Mouse (Mus musculus) forebrain, embryonic 16.5 days (tissue): Measurements from ENCODE around the gene Tmem184b. TPM values are rescaled to one million over a fixed set of nuclear protein-coding genes. Genes with fewer than 3 reads are reported as not detected.
A peak's percentile ranks its signal among the peaks of the same experiment; 100 is the strongest.

Source experiments
- ATAC-seq: fragments of 200-750 bp; cut with Nextera tagmentation; 2 replicates; pipeline ENCODE4 v1.8.0; 2017; ENCODE audit warnings: mild to moderate bottlenecking, moderate library complexity
- H3K27ac ChIP-seq: fragments of 300-500 bp; sonication (generic); 2 replicates; pipeline ENCODE4 v1.5.1; 2014; ENCODE audit warnings: low read length, control low read depth
- H3K27me3 ChIP-seq: fragments of 300-500 bp; sonication (generic); replicated peaks from 2 replicates; pipeline ENCODE4 v1.6.1; 2014; ENCODE audit warnings: low read length; ENCODE audit not compliant: control insufficient read depth, insufficient read depth
- H3K36me3 ChIP-seq: fragments of 300-500 bp; sonication (generic); 2 replicates; pipeline ENCODE4 v1.6.1; 2014; ENCODE audit not compliant: control insufficient read depth, insufficient read depth
- H3K4me1 ChIP-seq: fragments of 300-500 bp; sonication (generic); replicated peaks from 2 replicates; pipeline ENCODE4 v1.6.1; 2014; ENCODE audit warnings: low read length; ENCODE audit not compliant: control insufficient read depth, insufficient read depth
- H3K4me2 ChIP-seq: fragments of 300-500 bp; sonication (generic); 2 replicates; pipeline ENCODE4 v1.6.1; 2014; ENCODE audit warnings: mild to moderate bottlenecking, low read length, control low read depth
- H3K4me3 ChIP-seq: fragments of 300-500 bp; sonication (generic); replicated peaks from 2 replicates; pipeline ENCODE4 v1.5.1; 2014; ENCODE audit warnings: mild to moderate bottlenecking, low read length, control low read depth
- H3K9ac ChIP-seq: fragments of 300-500 bp; sonication (generic); replicated peaks from 2 replicates; pipeline ENCODE4 v1.6.1; 2014; ENCODE audit warnings: low read depth, low read length, control low read depth
- H3K9me3 ChIP-seq: fragments of 300-500 bp; sonication (generic); 2 replicates; pipeline ENCODE4 v1.6.1; 2016; ENCODE audit warnings: low read length; ENCODE audit not compliant: control insufficient read depth
- WGBS: fragments of 180-500 bp; shearing (Covaris S2); extraction: QIAGEN DNeasy Blood & Tissue Kit; methylation state at CpG from one replicate; pipeline ENCODE4 v1.1.7; 2014; 5-methylcytosine and 5-hydroxymethylcytosine counted together
- polyA plus RNA-seq: library from polyadenylated mRNA; unstranded; fragments of >200 nt; fragmentation: Nextera tagmentation; extraction: Ambion mirVana; gene quantifications from 2 replicates; pipeline ENCODE4 v1.2.1, GENCODE M21; 2015

The Tmem184b gene
- polyA plus RNA-seq, 1 experiment from 2014 or later: 43.4 TPM

DNA sequence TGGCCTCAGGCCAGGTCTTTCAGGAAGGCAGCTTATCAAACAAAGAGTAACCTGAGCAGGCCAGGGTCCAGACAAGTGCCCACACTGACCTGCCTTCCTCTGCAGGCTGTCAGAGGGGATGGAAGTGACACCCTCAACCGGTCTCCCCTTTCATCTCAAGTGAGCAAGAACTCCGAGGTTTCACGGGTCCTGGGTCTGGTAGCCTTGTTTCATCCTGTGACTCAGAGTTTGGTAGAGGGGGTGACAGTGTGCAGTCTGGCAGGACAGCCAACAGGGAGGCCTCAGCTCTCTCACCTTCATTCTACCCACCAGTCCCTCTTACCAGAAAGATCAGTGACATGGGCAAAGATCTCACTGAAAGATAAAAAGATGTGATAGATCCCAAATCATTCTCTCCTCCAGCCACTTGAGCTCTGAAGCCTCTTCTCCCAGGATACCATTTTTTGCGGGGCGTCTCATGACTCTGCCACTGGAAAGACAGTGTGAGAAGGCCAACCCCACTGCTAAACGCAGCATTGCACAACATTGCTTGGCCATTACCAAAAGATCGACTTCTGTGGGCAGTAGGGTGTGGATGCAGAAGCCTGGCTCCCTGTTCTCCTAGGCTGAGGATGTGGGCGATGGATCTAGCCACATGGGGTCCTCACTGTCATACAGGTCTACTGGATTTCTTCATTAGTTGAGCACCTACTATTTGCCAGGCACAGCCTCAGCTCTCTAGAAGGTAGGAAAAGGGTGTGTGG lies 57.1 kb downstream of the Tmem184b start, which contains the start of gene Maff:
Maff (plus strand) TSS at position 571 of the 743 bp plus-strand sequence.
- no peak for ATAC-seq
- H3K4me3 ChIP-seq: peak within 1 kb of the TSS; percentile 76

DNA sequence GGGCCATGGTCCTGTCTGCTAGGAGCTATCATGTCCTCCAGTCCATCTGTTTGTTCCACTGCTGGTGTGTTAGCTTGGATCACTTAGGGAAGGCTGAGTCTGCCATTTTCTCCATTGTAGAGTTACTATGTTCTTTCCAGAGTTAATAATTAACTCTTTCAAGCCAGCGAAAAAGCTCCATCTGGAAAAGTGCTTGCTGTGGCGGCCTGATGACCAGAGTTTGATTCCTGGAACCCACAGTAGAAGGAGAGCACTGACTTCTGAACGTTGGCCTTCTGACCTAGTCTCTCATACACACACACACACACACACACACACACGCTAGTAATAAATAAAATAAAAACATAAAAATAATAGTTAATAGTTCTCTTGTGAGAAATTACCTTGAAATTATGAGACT lies 58.7 kb downstream of the Tmem184b start:
- Histone ChIP-seq H3K27ac (no peak overlapping the region), H3K4me2 (no peak overlapping the region), H3K36me3 (no peaks in the 10 kb centered on the region), H3K9ac (no peak overlapping the region), H3K4me1 (peaks cover 9% of the 10 kb centered on the region), H3K9me3 (no peaks in the 10 kb centered on the region), H3K27me3 (peaks cover 4% of the 10 kb centered on the region), H3K4me3 (no peak overlapping the region)
- no peak for ATAC-seq
- 81% methylated on average over 4 of the region's 4 CpGs for WGBS

More for the DNA sequence above, 57.1 kb downstream of the Tmem184b start, which contains the start of gene Maff:
- H3K27me3 ChIP-seq: peaks cover 6% of the 10 kb centered on the region
- 52% methylated on average over 8 of the region's 8 CpGs for WGBS
- peak within 1 kb of the TSS; percentile 71 for H3K9ac ChIP-seq
- H3K9me3 ChIP-seq: no peaks in the 10 kb centered on the region
- peaks cover 9% of the 10 kb centered on the region for H3K4me1 ChIP-seq
- no peaks in the 10 kb centered on the region for H3K36me3 ChIP-seq
- peak within 1 kb of the TSS; percentile 71 for H3K27ac ChIP-seq
- peak within 1 kb of the TSS; percentile 90 for H3K4me2 ChIP-seq

DNA sequence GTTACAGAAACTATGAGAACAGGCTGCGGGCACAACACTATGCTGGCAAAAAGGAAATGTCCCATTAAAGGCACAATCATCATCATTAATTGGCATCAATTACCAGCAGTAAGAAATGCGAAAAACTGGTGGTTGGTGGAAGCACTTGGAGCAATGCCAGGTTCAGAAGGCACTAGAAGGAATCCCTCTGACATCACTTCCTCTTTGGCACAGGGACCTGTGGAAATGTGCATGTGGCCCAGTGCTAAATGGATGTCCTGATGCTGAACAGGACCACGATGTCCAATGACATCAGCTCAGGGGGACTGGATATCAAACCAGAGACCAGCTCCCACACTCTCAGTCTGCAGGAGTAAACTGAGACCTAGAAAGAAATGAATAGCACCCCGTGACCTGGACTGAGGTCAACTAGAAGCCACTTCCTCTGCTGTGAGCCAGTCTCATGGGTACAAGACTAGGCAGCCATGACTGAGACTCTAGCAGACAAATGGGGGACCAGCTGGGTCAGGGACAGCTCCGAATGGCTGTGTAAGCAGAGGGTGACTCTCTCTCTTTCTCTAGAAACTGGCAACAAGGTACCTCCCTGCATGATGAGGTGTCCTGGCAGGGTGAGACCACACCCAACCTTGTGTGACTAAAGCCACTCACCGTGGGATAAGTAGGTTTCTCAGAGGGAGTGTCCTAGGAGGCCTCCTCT lies 60.6 kb downstream of the Tmem184b start:
- H3K4me2 ChIP-seq: no peak overlapping the region
- no peaks in the 10 kb centered on the region for H3K36me3 ChIP-seq
- no peak overlapping the region for H3K9ac ChIP-seq
- no peak for ATAC-seq
- no peak overlapping the region for H3K4me3 ChIP-seq
- no peaks in the 10 kb centered on the region for H3K27me3 ChIP-seq
- H3K4me1 ChIP-seq: peaks cover 2% of the 10 kb centered on the region; the same call in 1 of the 2 replicates
- no peaks in the 10 kb centered on the region for H3K9me3 ChIP-seq
- 70% methylated on average over 6 of the region's 6 CpGs for WGBS
- no peak overlapping the region for H3K27ac ChIP-seq

DNA sequence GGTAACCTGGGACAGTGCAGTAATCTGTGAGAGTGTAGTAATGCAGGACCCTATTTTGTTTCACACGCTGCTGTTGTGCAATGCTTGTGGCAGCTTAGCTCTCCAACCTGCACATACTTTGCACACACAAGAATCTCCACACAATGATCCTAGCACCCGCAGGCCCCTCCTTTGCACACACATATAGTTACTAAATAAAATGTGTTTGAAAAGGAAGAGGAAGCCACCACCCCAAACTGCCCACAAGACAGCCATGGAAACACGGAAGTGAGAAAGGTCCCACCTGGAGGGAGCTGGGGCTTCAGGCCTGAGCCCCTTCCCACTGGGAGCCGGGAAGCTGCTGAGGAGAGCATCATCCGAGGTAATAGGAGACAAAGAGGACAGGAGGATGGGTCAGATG lies 64.4 kb downstream of the Tmem184b start:
- Histone ChIP-seq H3K4me2 (no peak overlapping the region), H3K27me3 (no peaks in the 10 kb centered on the region), H3K36me3 (no peaks in the 10 kb centered on the region), H3K27ac (no peak overlapping the region), H3K4me3 (no peak overlapping the region), H3K9me3 (no peaks in the 10 kb centered on the region), H3K4me1 (0 out of 2 replicates have a peak, but pooled peaks cover 2% of the 10 kb centered on the region), H3K9ac (no peak overlapping the region)
- no peak for ATAC-seq
- WGBS: 83% methylated on average over 5 of the region's 5 CpGs

DNA sequence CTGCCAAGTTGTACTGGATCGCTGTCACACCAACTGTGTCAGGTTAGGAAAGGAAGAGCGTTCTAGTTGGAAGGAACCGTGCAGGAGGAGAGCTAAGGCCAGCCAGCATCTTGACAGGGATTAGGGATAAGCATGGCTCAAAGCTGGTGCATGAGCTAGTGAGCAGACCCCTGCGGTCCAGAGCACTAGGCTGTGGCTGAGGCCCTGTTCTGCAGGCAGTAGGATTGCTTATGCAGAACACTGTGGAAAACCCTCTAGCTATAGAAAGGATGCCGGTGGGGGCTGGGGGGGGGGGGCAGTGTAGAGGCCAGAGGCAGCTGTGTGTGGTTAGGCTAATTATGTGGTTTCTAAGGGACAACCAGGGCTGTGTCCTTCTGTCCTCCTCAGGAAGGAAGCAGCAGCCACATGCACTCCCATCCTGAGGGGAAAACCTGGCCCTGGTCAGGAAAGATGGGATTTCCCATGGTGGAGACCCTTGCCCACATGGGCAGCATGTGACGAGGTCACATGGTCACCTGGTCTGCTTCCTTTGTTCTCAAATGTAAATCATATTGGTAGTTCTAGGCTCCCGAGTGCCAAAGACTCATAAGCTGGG lies 68.2 kb downstream of the Tmem184b start:
- ATAC-seq: no peak
- Histone ChIP-seq H3K27me3 (no peaks in the 10 kb centered on the region), H3K4me1 (no peaks in the 10 kb centered on the region), H3K9me3 (no peaks in the 10 kb centered on the region), H3K27ac (no peak overlapping the region), H3K4me3 (no peak overlapping the region), H3K36me3 (no peaks in the 10 kb centered on the region), H3K9ac (no peak overlapping the region), H3K4me2 (no peak overlapping the region)
- whole genome bisulfite sequencing: 58% methylated on average over 7 of the region's 7 CpGs

DNA sequence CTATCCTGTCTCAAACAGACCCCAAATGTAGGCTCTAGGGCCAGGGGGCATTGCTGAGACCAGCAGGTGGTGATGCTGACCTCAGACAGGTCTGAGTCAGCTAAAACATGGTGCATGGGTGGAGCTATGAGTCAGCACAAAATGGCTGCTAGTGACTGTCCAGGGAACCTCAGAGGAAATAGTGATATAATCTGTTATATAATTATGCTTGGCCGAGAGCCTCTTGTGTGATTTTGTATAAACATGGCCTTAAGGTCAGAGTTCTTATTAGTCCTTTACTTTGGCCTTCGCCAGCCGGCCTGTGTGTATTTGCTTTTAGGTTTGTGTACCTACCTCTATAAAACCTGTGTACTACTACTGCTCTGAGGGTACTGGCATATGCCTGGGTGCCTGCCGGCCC lies 70.0 kb downstream of the Tmem184b start:
- H3K4me1 ChIP-seq: no peaks in the 10 kb centered on the region
- no peak overlapping the region for H3K9ac ChIP-seq
- 76% methylated on average over 4 of the region's 4 CpGs for WGBS

DNA sequence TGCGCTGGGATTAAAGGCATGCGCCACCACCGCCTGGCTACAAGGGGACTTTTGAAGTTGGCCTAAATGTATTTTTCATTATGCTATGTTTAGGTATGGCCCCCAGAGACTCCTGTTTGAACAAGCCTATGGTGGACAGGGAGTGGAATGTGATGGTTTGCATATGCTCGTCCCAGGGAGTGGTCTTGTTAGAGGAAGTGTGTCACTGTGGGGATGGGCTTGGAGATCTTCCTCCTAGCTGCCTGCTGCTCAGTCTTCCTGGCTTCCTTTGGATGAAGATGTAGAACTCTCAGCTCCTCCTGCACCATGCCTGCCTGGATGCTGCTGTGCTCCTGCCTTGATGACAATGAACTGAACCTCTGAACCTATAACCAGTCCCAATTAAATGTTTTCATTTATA lies 72.8 kb downstream of the Tmem184b start:
- H3K4me1 ChIP-seq: peaks cover 8% of the 10 kb centered on the region
- H3K9ac ChIP-seq: no peak overlapping the region
- no peak overlapping the region for H3K27ac ChIP-seq
- H3K4me3 ChIP-seq: no peak overlapping the region
- H3K9me3 ChIP-seq: no peaks in the 10 kb centered on the region
- no peaks in the 10 kb centered on the region for H3K27me3 ChIP-seq
- no peaks in the 10 kb centered on the region for H3K36me3 ChIP-seq
- H3K4me2 ChIP-seq: no peak overlapping the region
- no peak for ATAC-seq
- WGBS: 87% methylated on average over 4 of the region's 4 CpGs

More for the DNA sequence above, 70.0 kb downstream of the Tmem184b start:
- no peak overlapping the region for H3K27ac ChIP-seq
- H3K4me3 ChIP-seq: no peak overlapping the region
- H3K4me2 ChIP-seq: no peak overlapping the region
- no peaks in the 10 kb centered on the region for H3K9me3 ChIP-seq
- H3K27me3 ChIP-seq: no peaks in the 10 kb centered on the region
- no peak for ATAC-seq
- no peaks in the 10 kb centered on the region for H3K36me3 ChIP-seq

DNA sequence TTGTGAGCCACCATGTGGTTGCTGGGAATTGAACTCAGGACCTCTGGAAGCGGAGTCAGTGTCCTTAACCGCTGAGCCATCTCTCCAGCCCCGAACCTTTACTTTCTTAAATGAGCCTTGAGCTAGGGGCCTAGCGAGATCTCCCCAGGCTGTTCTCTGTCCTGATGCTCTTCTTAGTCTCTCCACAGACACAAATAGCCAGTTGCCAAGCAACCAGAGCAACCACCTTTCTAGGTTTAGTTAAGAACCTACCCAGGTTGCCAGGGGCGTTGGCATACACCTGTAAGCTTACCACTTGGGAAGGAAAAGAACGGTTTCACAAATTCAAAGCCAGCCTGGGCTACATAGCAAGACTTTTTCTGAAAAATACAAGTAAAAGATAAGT lies 73.4 kb downstream of the Tmem184b start:
- no peak for ATAC-seq
- H3K9me3 ChIP-seq: no peaks in the 10 kb centered on the region
- H3K4me1 ChIP-seq: peaks cover 8% of the 10 kb centered on the region
- H3K4me3 ChIP-seq: no peak overlapping the region
- no peaks in the 10 kb centered on the region for H3K36me3 ChIP-seq
- no peaks in the 10 kb centered on the region for H3K27me3 ChIP-seq
- WGBS: 87% methylated on average over 6 of the region's 6 CpGs
- no peak overlapping the region for H3K27ac ChIP-seq
- H3K4me2 ChIP-seq: no peak overlapping the region
- H3K9ac ChIP-seq: no peak overlapping the region

DNA sequence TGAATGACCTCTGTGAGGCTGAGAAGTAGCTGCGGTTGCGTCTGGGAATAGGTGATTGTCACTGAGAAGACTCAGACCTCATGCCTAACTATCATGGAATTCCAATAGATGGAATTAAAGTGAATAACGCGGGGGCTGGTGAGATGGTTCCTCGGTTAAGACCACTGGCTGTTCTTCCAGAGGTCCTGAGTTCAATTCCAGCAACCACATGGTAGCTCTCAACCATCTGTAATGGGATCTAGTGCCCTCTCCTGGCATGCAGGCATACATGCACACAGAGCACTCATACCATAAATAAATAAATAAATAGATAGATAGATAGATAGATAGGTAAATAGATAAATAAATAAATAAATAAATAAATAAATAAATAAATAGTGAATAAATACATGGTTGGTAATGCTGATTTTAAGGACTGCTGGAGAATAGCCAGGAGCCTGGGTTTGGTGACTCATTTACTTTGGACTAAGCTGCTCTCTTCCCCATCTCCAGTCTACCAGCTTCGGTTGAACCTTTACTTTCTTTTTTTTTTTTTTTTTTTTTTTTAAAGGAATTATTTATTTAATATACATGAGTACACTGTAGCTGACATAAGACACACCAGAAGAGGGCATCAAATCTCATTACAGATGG lies 73.9 kb downstream of the Tmem184b start:
- Histone ChIP-seq H3K27me3 (no peaks in the 10 kb centered on the region), H3K4me1 (peaks cover 8% of the 10 kb centered on the region), H3K27ac (no peak overlapping the region), H3K9ac (no peak overlapping the region), H3K4me3 (no peak overlapping the region), H3K36me3 (no peaks in the 10 kb centered on the region), H3K9me3 (no peaks in the 10 kb centered on the region), H3K4me2 (no peak overlapping the region)
- ATAC-seq: no peak
- 95% methylated on average over 6 of the region's 6 CpGs for WGBS
